ENCODE assay signal across 7 mouse cellular contexts in the genomic region with DNA sequence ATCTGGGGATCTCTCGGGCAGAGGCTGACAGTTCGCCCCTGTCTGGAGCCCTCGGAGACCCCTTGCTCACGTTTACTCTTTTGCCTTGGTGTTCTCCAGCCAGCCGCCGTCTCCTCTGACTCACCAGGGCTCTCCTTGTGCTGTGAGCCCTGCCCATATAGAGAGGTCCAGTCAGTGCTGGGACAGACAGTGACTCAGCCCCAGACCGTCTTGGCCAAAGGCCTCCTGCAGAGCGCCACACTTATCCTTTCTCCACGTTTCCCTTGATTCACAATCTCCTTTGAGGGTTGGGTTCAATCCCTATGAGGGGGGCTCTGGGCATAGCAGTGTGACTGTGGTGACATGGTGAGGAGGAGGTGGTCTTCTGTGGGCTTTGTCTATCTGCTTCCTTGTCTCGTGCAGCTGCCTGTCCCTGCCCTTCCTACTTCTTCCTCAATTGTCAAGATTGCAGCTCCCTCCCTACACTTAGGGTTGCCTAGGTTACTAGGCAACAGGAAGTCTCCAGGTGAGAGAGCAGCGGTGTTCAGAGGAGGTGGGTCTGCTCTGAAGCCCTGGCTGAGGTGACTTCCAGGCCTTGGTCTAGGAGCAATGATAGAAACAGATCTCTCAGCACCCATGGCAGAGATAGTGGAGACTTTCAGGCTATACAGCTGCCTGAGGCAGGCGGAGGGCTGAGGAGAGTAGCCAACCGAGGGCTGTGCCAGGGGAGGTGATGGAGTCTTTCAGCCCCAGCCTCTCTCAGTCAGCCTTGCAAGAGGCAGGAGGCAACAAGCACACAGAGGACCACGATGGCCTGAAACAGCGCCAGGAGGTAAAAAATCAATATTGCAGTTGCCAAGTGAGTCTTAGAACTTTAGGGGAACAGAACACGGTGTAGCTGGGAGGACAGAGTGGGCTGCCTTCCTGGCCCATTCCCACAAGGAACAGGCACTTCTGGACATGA. TPM values are rescaled to one million over a fixed set of nuclear protein-coding genes. Genes with fewer than 3 reads are reported as not detected.
A peak's percentile ranks its signal among the peaks of the same experiment; 100 is the strongest.
DNase-seq lines count a peak whose midpoint lies in the region; ATAC-seq and TF ChIP-seq lines count a peak whose summit lies in the region.

No protein-coding gene starts in this region.

- H3K27me3 ChIP-seq in heart, embryonic 15.5 days = no peaks in the 10 kb centered on the region

- peak; percentile 79 for DNase-seq in 416B (ENCODE audit: low read depth)
- DNase-seq in ES-E14 (ENCODE audit: low read depth, low spot score) = peak; percentile 21
- DNase-seq in lung, postnatal 4 days = peak; percentile 53 to 69
- peak; percentile 34 for DNase-seq in urinary bladder, postnatal 10 days (ENCODE audit: low spot score)
- no peak for DNase-seq in left cerebral cortex, adult 11 months (ENCODE audit: low spot score)
- no peak for DNase-seq in thymus, postnatal 10 days (ENCODE audit: low spot score in 2 of 2)

- H3K36me3 ChIP-seq in ES-E14 (ENCODE audit: control insufficient read depth, insufficient read depth, low read length, poor library complexity, severe bottlenecking) = no peaks in the 10 kb centered on the region
- no peaks in the 10 kb centered on the region for H3K36me3 ChIP-seq in heart, embryonic 15.5 days

- 33% methylated on average over 15 of the region's 16 CpGs for WGBS in heart, embryonic 15.5 days

- H3K4me1 ChIP-seq in ES-E14 (ENCODE audit: control insufficient read depth in 2 of 2, insufficient read depth in 2 of 2, low read length in 2 of 2, poor library complexity in 1 of 2) = peaks cover 4 to 24% of the 10 kb centered on the region in 2 experiments; a peak in 3 of 4 replicates
- H3K4me1 ChIP-seq in heart, embryonic 15.5 days (replicated peaks) = peaks cover 46% of the 10 kb centered on the region

- 0 out of 2 replicates have a peak, but pooled peaks have one; percentile 35 for ATAC-seq in heart, embryonic 15.5 days (replicated peaks; ENCODE audit: insufficient number of reproducible peaks, insufficient read depth, low FRiP score, low read depth)

- H3K9ac ChIP-seq in ES-E14 (ENCODE audit: insufficient read depth, low read depth, low read length, poor library complexity, severe bottlenecking) = no peak overlapping the region
- H3K9ac ChIP-seq in heart, embryonic 15.5 days = no peak overlapping the region

- H3K27ac ChIP-seq in ES-E14 (ENCODE audit: insufficient read depth, low read depth, low read length, poor library complexity, severe bottlenecking) = no peak overlapping the region
- H3K27ac ChIP-seq in heart, embryonic 15.5 days = peak overlapping the region; percentile 18; the same call in 1 of the 2 replicates

- H3K4me2 ChIP-seq in heart, embryonic 15.5 days = peak overlapping the region; percentile 21; the same call in 1 of the 2 replicates

- no peak overlapping the region for H3K4me3 ChIP-seq in ES-E14 (ENCODE audit: insufficient read depth in 1 of 2, low read depth in 1 of 2, low read length in 2 of 2, poor library complexity in 1 of 2, severe bottlenecking in 1 of 2)
- no peak overlapping the region for H3K4me3 ChIP-seq in heart, embryonic 15.5 days

- no peaks in the 10 kb centered on the region for H3K9me3 ChIP-seq in ES-E14 (ENCODE audit: control insufficient read depth, insufficient read depth, low read depth, low read length)
- no peaks in the 10 kb centered on the region for H3K9me3 ChIP-seq in heart, embryonic 15.5 days (replicated peaks)

- in situ Hi-C loops in ES-E14 (cut with MboI; ENCODE audit: low sequenced_read_pairs in 2 of 2, unreplicated experiment in 2 of 2) = no loop called here

TF ChIP-seq in ES-E14, 5 proteins besides CTCF, POLR2A, EP300 and RAD21:
- TF ChIP-seq ZC3H11A (IDR thresholded peaks at IDR 0.05; ENCODE audit: borderline replicate concordance, low read depth, low read length) (no peak), CHD2 (IDR thresholded peaks at IDR 0.05; ENCODE audit: low read depth, low read length) (no peak), HCFC1 (IDR thresholded peaks at IDR 0.05; ENCODE audit: borderline replicate concordance, insufficient read depth, low read length) (no peak), MAFK (IDR thresholded peaks at IDR 0.05; ENCODE audit: insufficient read depth, low read depth, low read length) (no peak), ZNF384 (IDR thresholded peaks at IDR 0.05; ENCODE audit: low read depth, low read length) (no peak)

RNA-seq across cellular contexts. Expression of gene Gadd45g, which starts 7.1 kb away (rescaled TPM):
- 43.3 and 57.8 TPM in 2 replicates for total RNA-seq in ES-E14 (2012; rRNA removed)
- polyA plus RNA-seq in heart, embryonic 15.5 days (2015; fragmentation: Nextera tagmentation; extraction: Ambion mirVana) = 47.3 and 49.1 TPM in 2 replicates

Comparison
In these comparisons a context has a peak if more than half of its experiments do, and no peak if none do; other contexts are left out.
1. DNase-seq: peak in 416B (single experiment), ES-E14 (single experiment), lung, postnatal 4 days (2 of 2) and urinary bladder, postnatal 10 days (single experiment); none in left cerebral cortex, adult 11 months (single experiment) and thymus, postnatal 10 days (0 of 2).